Mouse (Mus musculus) stomach, postnatal 0 days (tissue): ENCODE data around the gene Eif5b.

ENCODE experiments used
- CTCF ChIP-seq: IDR thresholded peaks from 2 replicates; pipeline ENCODE4 v1.5.1; 2016; ENCODE audit warnings: antibody characterized with exemption, low read depth, mild to moderate bottlenecking, moderate library complexity
- EP300 ChIP-seq: optimal IDR thresholded peaks from 2 replicates; pipeline ENCODE3; 2016; ENCODE audit warnings: antibody characterized with exemption

- TF ChIP-seq CTCF (no peak), EP300 (no peak)
Measured at GRCm38 (mm10) chr1:38067276-38067675, 69.5 kb downstream of the Eif5b start.
